Mouse (Mus musculus): ENCODE data around the gene Rasl11b. TPM values are rescaled to one million over a fixed set of nuclear protein-coding genes. Genes with fewer than 3 reads are reported as not detected.

Gene Rasl11b
- total RNA-seq, 2 experiments from 2014 or later = 11.7 to 15.1 TPM

DNA sequence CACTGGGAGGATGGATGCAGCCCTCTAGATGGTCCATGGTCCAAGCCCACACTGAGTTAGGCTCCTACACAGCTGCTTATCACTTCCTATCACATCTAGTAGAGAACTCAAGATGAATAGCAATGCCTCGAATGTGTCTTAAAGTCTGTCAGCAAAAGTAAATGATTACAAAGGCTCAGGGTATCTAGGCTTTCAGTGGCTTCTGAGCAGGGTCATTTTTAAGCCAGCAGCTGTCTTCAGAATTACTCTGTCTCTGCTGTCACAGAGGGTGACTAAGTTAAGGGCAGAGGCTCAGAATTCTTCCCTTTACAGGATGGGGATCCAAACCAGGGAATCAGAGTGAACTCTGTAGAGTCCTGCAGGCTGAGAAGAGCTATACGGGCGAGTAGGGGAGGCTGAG lies 51.9 kb downstream of the Rasl11b start:
- no peak for DNase-seq (ENCODE audit: low spot score in 2 of 2)

Other genes with a start within 250 kb of the Rasl11b start
- gene Usp46, start 126.9 kb upstream of the Rasl11b start, total RNA-seq (2021) = 10 to 100 TPM; 39.0 to 41.3 TPM

All from gastrocnemius, postnatal 4 days (tissue).